Mouse (Mus musculus): ENCODE measurements around the gene Zfp595. TPM values are rescaled to one million over a fixed set of nuclear protein-coding genes. Genes with fewer than 3 reads are reported as not detected.
"Not testable (repeated sequence)": the region's sequence is repeated elsewhere in the genome, so short reads cannot be mapped to it uniquely, and the experiment has no call there.

Zfp595 gene
- 0.63 and 0.65 TPM in 2 replicates for polyA plus RNA-seq (2015; fragmentation: Nextera tagmentation; extraction: Ambion mirVana)

- Histone ChIP-seq H3K4me1 (ENCODE audit: insufficient read depth) (peaks cover 13% of the 10 kb centered on the region; the same call in 1 of the 2 replicates), H3K9ac (replicated peaks) (peak within 1 kb of the TSS; percentile 58), H3K4me2 (ENCODE audit: low read depth, low read length) (peak within 1 kb of the TSS; percentile 74), H3K36me3 (replicated peaks; ENCODE audit: insufficient read depth, low read length) (no peaks in the 10 kb centered on the region), H3K9me3 (ENCODE audit: low read length) (no peaks in the 10 kb centered on the region), H3K27me3 (ENCODE audit: insufficient read depth, low read length) (no peaks in the 10 kb centered on the region), H3K27ac (ENCODE audit: low read depth) (peak within 1 kb of the TSS; percentile 72), H3K4me3 (ENCODE audit: low read depth, low read length) (peak within 1 kb of the TSS; percentile 65)
- WGBS (ENCODE audit: insufficient replicate concordance) = 6% methylated on average over 17 of the region's 17 CpGs
- TF ChIP-seq CTCF (IDR thresholded peaks at IDR 0.05; ENCODE audit: low read depth) (peak; percentile 75), EP300 (IDR thresholded peaks at IDR 0.05; ENCODE audit: low read depth) (no peak; the same call in 1 of the 2 replicates)
- DNase-seq = peak; percentile 85
- ATAC-seq = peak; percentile 90
Measured at GRCm38 (mm10) chr13:67332019-67332724, at the start of gene Zfp595. Gene Zfp595, minus strand, starts transcription at chr13:67332570.

GRCm38 (mm10) chr13:67376255-67376654 lies 43.9 kb upstream of the Zfp595 start:
- not testable (repeated sequence) for H3K4me3 ChIP-seq (ENCODE audit: low read depth, low read length); H3K4me1 ChIP-seq (ENCODE audit: insufficient read depth); H3K4me2 ChIP-seq (ENCODE audit: low read depth, low read length); H3K27me3 ChIP-seq (ENCODE audit: insufficient read depth, low read length); H3K36me3 ChIP-seq (replicated peaks; ENCODE audit: insufficient read depth, low read length); DNase-seq; H3K27ac ChIP-seq (ENCODE audit: low read depth); ATAC-seq; H3K9me3 ChIP-seq (ENCODE audit: low read length); H3K9ac ChIP-seq (replicated peaks)
- WGBS (ENCODE audit: insufficient replicate concordance) = 62% methylated on average over 3 of the region's 3 CpGs
- peak; percentile 32 for TF ChIP-seq CTCF (IDR thresholded peaks at IDR 0.05; ENCODE audit: low read depth)

GRCm38 (mm10) chr13:67375050-67375911 lies 42.9 kb upstream of the Zfp595 start, which contains the start of the genes Gm28041 and Zfp456:
Gene Gm28041, minus strand, starts transcription at chr13:67375733.
Gene Zfp456, minus strand, starts transcription at chr13:67375810.
- not testable (repeated sequence) for H3K36me3 ChIP-seq (replicated peaks; ENCODE audit: insufficient read depth, low read length); H3K27me3 ChIP-seq (ENCODE audit: insufficient read depth, low read length); H3K4me1 ChIP-seq (ENCODE audit: insufficient read depth); H3K9me3 ChIP-seq (ENCODE audit: low read length); H3K27ac ChIP-seq (ENCODE audit: low read depth)
- peak; percentile 73 for DNase-seq
- WGBS (ENCODE audit: insufficient replicate concordance) = 7% methylated on average over 13 of the region's 15 CpGs
- peak; percentile 94 for ATAC-seq
- Histone ChIP-seq H3K9ac (replicated peaks) (peak within 1 kb of the TSS; percentile 58), H3K4me3 (ENCODE audit: low read depth, low read length) (peak within 1 kb of the TSS; percentile 52), H3K4me2 (ENCODE audit: low read depth, low read length) (peak within 1 kb of the TSS; percentile 73)

GRCm38 (mm10) chr13:67360131-67360744 lies 27.9 kb upstream of the Zfp595 start, which contains the start of the genes Gm28044 and Zfp953:
Gene Gm28044, minus strand, starts transcription at chr13:67360536.
Gene Zfp953, minus strand, starts transcription at chr13:67360605.
- H3K4me2 ChIP-seq (ENCODE audit: low read depth, low read length) = peak within 1 kb of the TSS; percentile 81
- peaks cover 11% of the 10 kb centered on the region for H3K4me1 ChIP-seq (ENCODE audit: insufficient read depth)
- under 1% methylated on average over 15 of the region's 15 CpGs for WGBS (ENCODE audit: insufficient replicate concordance)
- H3K36me3 ChIP-seq (replicated peaks; ENCODE audit: insufficient read depth, low read length) = no peaks in the 10 kb centered on the region
- H3K4me3 ChIP-seq (ENCODE audit: low read depth, low read length) = peak within 1 kb of the TSS; percentile 91
- H3K27ac ChIP-seq (ENCODE audit: low read depth) = peak within 1 kb of the TSS; percentile 90
- H3K9me3 ChIP-seq (ENCODE audit: low read length) = no peaks in the 10 kb centered on the region
- no peaks in the 10 kb centered on the region for H3K27me3 ChIP-seq (ENCODE audit: insufficient read depth, low read length)
- TF ChIP-seq EP300 (IDR thresholded peaks at IDR 0.05; ENCODE audit: low read depth) (no peak), CTCF (IDR thresholded peaks at IDR 0.05; ENCODE audit: low read depth) (peak; percentile 41)
- DNase-seq = peak; percentile 90
- H3K9ac ChIP-seq (replicated peaks) = peak within 1 kb of the TSS; percentile 85
- ATAC-seq = peak; percentile 93

- no peak overlapping the region for H3K9ac ChIP-seq (replicated peaks)
- H3K36me3 ChIP-seq (replicated peaks; ENCODE audit: insufficient read depth, low read length) = no peaks in the 10 kb centered on the region
- TF ChIP-seq CTCF (IDR thresholded peaks at IDR 0.05; ENCODE audit: low read depth) (no peak), EP300 (IDR thresholded peaks at IDR 0.05; ENCODE audit: low read depth) (no peak)
- H3K4me3 ChIP-seq (ENCODE audit: low read depth, low read length) = no peak overlapping the region
- no peak overlapping the region for H3K27ac ChIP-seq (ENCODE audit: low read depth)
- no peak for DNase-seq
- no peaks in the 10 kb centered on the region for H3K4me1 ChIP-seq (ENCODE audit: insufficient read depth)
- ATAC-seq = no peak
- H3K27me3 ChIP-seq (ENCODE audit: insufficient read depth, low read length) = no peaks in the 10 kb centered on the region
- H3K4me2 ChIP-seq (ENCODE audit: low read depth, low read length) = no peak overlapping the region
- no peaks in the 10 kb centered on the region for H3K9me3 ChIP-seq (ENCODE audit: low read length)
Measured at GRCm38 (mm10) chr13:67351854-67352253, 19.5 kb upstream of the Zfp595 start.

- TF ChIP-seq EP300 (IDR thresholded peaks at IDR 0.05; ENCODE audit: low read depth) = no peak
- ATAC-seq = no peak
- WGBS (ENCODE audit: insufficient replicate concordance) = 66% methylated on average over 2 of the region's 2 CpGs
Measured at GRCm38 (mm10) chr13:67343422-67343821, 11.1 kb upstream of the Zfp595 start.

More at GRCm38 (mm10) chr13:67343422-67343821, 11.1 kb upstream of the Zfp595 start:
- DNase-seq = no peak
- Histone ChIP-seq H3K36me3 (replicated peaks; ENCODE audit: insufficient read depth, low read length) (peaks cover 18% of the 10 kb centered on the region), H3K27ac (ENCODE audit: low read depth) (no peak overlapping the region), H3K27me3 (ENCODE audit: insufficient read depth, low read length) (no peaks in the 10 kb centered on the region), H3K4me2 (ENCODE audit: low read depth, low read length) (no peak overlapping the region), H3K9me3 (ENCODE audit: low read length) (no peaks in the 10 kb centered on the region), H3K4me3 (ENCODE audit: low read depth, low read length) (no peak overlapping the region), H3K9ac (replicated peaks) (no peak overlapping the region), H3K4me1 (ENCODE audit: insufficient read depth) (no peaks in the 10 kb centered on the region)

All from liver, postnatal 0 days (tissue).